Mouse (Mus musculus): ENCODE measurements at regions not wholly inside any gene's neighbourhood (a gene's known extent, or its start where the extent isn't known, plus 50 kb on each side); places are given as distances from the start of the nearest gene placed in this dataset.

DNA sequence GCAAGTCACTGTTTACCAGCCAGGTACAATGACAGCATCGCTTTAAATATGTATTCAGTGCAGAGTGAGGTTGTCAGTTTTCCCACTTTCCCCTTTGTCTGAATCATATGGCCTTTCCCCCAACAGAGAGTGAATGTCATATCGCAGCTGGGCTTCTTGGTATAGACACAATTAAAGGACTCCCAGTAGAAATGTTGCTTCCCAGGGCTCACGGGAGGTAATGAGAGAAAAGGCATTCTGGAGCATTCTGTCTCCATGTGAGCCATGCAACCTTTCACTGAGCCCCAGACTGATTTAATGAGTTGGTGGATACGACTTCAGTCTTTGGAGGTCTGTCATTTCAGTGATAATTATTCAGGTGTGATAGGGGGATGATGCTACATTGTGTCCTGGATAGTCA, 310.8 kb upstream of the Zfp960 start:
- TF ChIP-seq CTCF (IDR thresholded peaks at IDR 0.05; ENCODE audit: insufficient read depth, low read length) (no peak), POLR2A (IDR thresholded peaks at IDR 0.05; ENCODE audit: borderline replicate concordance, extremely low read depth, low read depth, low read length) (no peak)

Data from lung, adult 2 months (tissue).